In the genomic region with DNA sequence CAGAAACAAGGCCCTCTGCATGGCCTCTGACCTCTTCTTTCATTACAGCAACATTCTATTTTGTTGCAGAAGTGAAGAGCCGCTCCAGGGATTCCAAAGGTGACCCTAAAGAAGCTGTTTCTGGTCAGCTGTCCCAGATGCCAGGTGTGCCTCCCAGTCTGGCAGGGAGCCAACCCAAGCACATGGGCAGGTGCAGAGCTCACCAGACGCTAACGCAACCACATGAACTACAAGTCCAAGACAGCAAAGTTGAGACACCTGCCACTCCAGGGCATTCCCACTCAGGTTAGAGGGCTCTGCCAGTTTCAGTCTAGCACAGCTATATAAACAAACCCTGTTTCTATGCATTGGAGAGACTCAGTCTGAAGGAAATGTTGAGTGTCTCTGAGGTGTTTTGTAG, we compare ENCODE assay signal across 14 mouse cellular contexts.
A peak's percentile ranks its signal among the peaks of the same experiment; 100 is the strongest.
DNase-seq lines count a peak whose midpoint lies in the region; ATAC-seq and TF ChIP-seq lines count a peak whose summit lies in the region.
"Had no signal": no experiment of that assay in that cellular context is flagged by ENCODE, and none has a peak within 500 bp of the region (broad histone marks: within the 10 kb centered on the region; RNA-seq: fewer than 3 reads in every experiment).

No protein-coding gene starts in this region.

- H3K36me3 ChIP-seq in kidney, postnatal 0 days (ENCODE audit: insufficient read depth, low read length): no peaks in the 10 kb centered on the region
- no peaks in the 10 kb centered on the region for H3K36me3 ChIP-seq in lung, embryonic 16.5 days (ENCODE audit: control insufficient read depth, insufficient read depth, low read length)
- H3K36me3 ChIP-seq: neural tube, embryonic 13.5 days had no signal

- ATAC-seq in kidney, postnatal 0 days (replicated peaks; ENCODE audit: low FRiP score, low read depth): peak; percentile 29; the same call in 1 of the 2 replicates
- ATAC-seq in lung, embryonic 16.5 days (ENCODE audit: low read depth): peak; percentile 54
- ATAC-seq in activated CD4-positive, CD25-positive, alpha-beta regulatory T cell, adult 4 months: no peak

- peak; percentile 14 to 47 for DNase-seq in lung, adult 18-20 months
- DNase-seq in lung, postnatal 25 days (ENCODE audit: low spot score): no peak
- no peak for DNase-seq in kidney, postnatal 0 days (ENCODE audit: low spot score)
- no peak for DNase-seq in gastrocnemius, postnatal 10 days
- no peak for DNase-seq in thymus, postnatal 10 days (ENCODE audit: low spot score in 2 of 2)
- DNase-seq: cerebellum, adult 8-10 months; heart, adult 11 months; retina, postnatal 1 day had no signal

- TF ChIP-seq CTCF in kidney, postnatal 0 days (IDR thresholded peaks at IDR 0.05; ENCODE audit: low read depth): no peak

- no peak overlapping the region for H3K4me2 ChIP-seq in kidney, postnatal 0 days (ENCODE audit: low read length)
- H3K4me2 ChIP-seq in lung, embryonic 16.5 days (ENCODE audit: low read depth, low read length): no peak overlapping the region
- H3K4me2 ChIP-seq: hindbrain, embryonic 14.5 days; liver, embryonic 11.5 days; neural tube, embryonic 13.5 days had no signal

- H3K4me1 ChIP-seq in kidney, postnatal 0 days (replicated peaks; ENCODE audit: insufficient read depth, low read length): no peaks in the 10 kb centered on the region
- 0 out of 2 replicates have a peak, but pooled peaks cover 2% of the 10 kb centered on the region for H3K4me1 ChIP-seq in lung, embryonic 16.5 days (replicated peaks; ENCODE audit: control insufficient read depth, insufficient read depth, low read length)
- H3K4me1 ChIP-seq: megakaryocyte, embryonic 14.5 days had no signal

- H3K4me3 ChIP-seq in kidney, postnatal 0 days (replicated peaks; ENCODE audit: low read depth, low read length): no peak overlapping the region
- no peak overlapping the region for H3K4me3 ChIP-seq in lung, embryonic 16.5 days (ENCODE audit: low read length)
- H3K4me3 ChIP-seq: megakaryocyte, embryonic 14.5 days; neural tube, embryonic 13.5 days had no signal

- 43% methylated on average over 3 of the region's 3 CpGs for WGBS in kidney, postnatal 0 days
- WGBS in lung, embryonic 16.5 days: 47% methylated on average over 3 of the region's 3 CpGs

- no peaks in the 10 kb centered on the region for H3K9me3 ChIP-seq in kidney, postnatal 0 days (replicated peaks; ENCODE audit: low read length)
- no peaks in the 10 kb centered on the region for H3K9me3 ChIP-seq in lung, embryonic 16.5 days (ENCODE audit: control insufficient read depth, low read length)

- H3K27ac ChIP-seq in kidney, postnatal 0 days: no peak overlapping the region
- no peak overlapping the region for H3K27ac ChIP-seq in lung, embryonic 16.5 days (ENCODE audit: low read length)
- H3K27ac ChIP-seq: hindbrain, embryonic 14.5 days; neural tube, embryonic 13.5 days had no signal

- H3K9ac ChIP-seq in kidney, postnatal 0 days (ENCODE audit: low read depth, low read length): no peak overlapping the region
- H3K9ac ChIP-seq in lung, embryonic 16.5 days (ENCODE audit: low read length): no peak overlapping the region
- H3K9ac ChIP-seq: hindbrain, embryonic 14.5 days; neural tube, embryonic 13.5 days had no signal

- no peaks in the 10 kb centered on the region for H3K27me3 ChIP-seq in kidney, postnatal 0 days (ENCODE audit: insufficient read depth, low read length)
- no peaks in the 10 kb centered on the region for H3K27me3 ChIP-seq in lung, embryonic 16.5 days (ENCODE audit: control insufficient read depth, insufficient read depth, low read depth, low read length)
- H3K27me3 ChIP-seq: neural tube, embryonic 13.5 days had no signal

Comparison
In these comparisons a context has a peak if more than half of its experiments do, and no peak if none do; other contexts are left out.
1. DNase-seq: peak in lung, adult 18-20 months (2 of 2); none in lung, postnatal 25 days (single experiment), kidney, postnatal 0 days (single experiment), gastrocnemius, postnatal 10 days (single experiment) and thymus, postnatal 10 days (0 of 2).